Mouse (Mus musculus) heart, adult 2 months (tissue): ENCODE data around the gene Rhobtb1.

Experiments
- CTCF ChIP-seq: fragments of 200-600 bp; IDR thresholded peaks from 2 replicates; pipeline ENCODE4 v1.8.1; 2022; ENCODE audit warnings: antibody characterized with exemption, mild to moderate bottlenecking, moderate library complexity
- POLR2A ChIP-seq: fragments of 200-500 bp; IDR thresholded peaks from 2 replicates; pipeline ENCODE4 v1.6.1; 2011; ENCODE audit warnings: mild to moderate bottlenecking, low read depth, low read length, control low read depth; ENCODE audit not compliant: insufficient read depth

GRCm38 (mm10) chr10:69162577-69162976 lies 11.3 kb downstream of the Rhobtb1 start:
- TF ChIP-seq CTCF, result no peak
- TF ChIP-seq POLR2A, result no peak
